Mouse (Mus musculus): ENCODE data around the gene Csnk1d. TPM values are rescaled to one million over a fixed set of nuclear protein-coding genes. Genes with fewer than 3 reads are reported as not detected.

Gene Csnk1d
- polyA plus RNA-seq, 2 experiments: 17.1 to 27.0 TPM

DNA sequence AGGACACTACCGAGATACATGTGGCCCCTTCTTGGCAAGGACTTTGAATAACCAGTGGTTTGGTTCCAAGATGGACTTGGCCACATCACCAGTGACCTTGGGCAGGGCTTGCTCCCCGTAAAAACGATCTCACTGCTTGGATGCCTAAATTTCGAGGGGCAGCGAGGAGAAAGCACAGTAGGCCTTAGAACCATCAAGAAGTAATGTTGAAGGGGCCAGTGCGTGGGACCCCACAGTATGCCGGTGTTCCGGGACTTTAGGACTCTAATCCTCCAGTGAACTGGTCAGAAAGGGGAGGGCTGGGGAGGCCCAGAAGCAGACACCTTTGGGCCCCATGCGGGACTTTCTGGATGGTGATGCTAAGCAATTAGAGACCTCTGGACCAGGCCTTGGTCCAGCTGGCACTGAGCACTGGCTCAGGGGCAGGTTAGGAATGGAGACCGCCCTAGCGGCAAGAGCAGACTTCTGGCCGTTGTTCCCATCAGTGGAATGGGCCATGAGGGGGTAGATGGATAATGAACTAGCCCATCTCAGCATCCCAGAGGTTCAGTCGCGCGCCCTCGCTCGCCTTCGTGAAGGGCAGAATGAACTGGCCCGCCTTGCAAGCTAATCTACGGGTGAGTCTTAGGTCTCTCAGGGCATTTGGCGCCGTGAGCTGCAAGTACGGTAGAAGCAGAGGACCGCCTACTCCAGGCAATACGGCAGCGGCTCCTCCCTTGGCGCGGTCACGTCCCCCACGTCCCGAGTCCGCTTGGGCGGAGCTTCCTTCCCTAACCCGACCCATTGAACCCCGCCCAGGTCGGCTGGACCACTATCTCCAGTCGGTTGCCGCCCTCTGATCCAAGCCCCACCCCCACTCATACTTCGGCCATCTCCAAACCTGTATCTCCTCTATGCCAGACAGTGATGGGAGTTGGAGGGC, 40.6 kb downstream of the Csnk1d start:
- H3K4me1 ChIP-seq (replicated peaks; ENCODE audit: control insufficient read depth in 2 of 2, insufficient read depth in 2 of 2, low read length in 1 of 2): peaks cover 31 to 39% of the 10 kb centered on the region in 2 experiments
- no peaks in the 10 kb centered on the region for H3K9me3 ChIP-seq (ENCODE audit: control insufficient read depth, low read length)
- peak; percentile 53 for TF ChIP-seq CTCF (IDR thresholded peaks at IDR 0.05; ENCODE audit: low read depth)
- TF ChIP-seq EP300 (IDR thresholded peaks at IDR 0.05; ENCODE audit: low read depth): peak; percentile 79
- H3K27ac ChIP-seq: peak overlapping the region; percentile 91
- peak overlapping the region; percentile 67 to 71 for H3K4me3 ChIP-seq (ENCODE audit: insufficient read depth in 1 of 2, low read depth in 2 of 2, low read length in 2 of 2)
- WGBS (ENCODE audit: insufficient replicate concordance): 4% methylated on average over 39 of the region's 39 CpGs
- H3K4me2 ChIP-seq (ENCODE audit: low read depth): peak overlapping the region; percentile 83
- DNase-seq (ENCODE audit: low read depth in 3 of 3, low spot score in 3 of 3) (peak; percentile 97 to 98 (median 97)), ATAC-seq (ENCODE audit: insufficient read depth) (peak; percentile 86)
- H3K36me3 ChIP-seq (replicated peaks; ENCODE audit: control insufficient read depth, insufficient read depth, low read depth): no peaks in the 10 kb centered on the region
- no peaks in the 10 kb centered on the region; the same call in none of the 2 replicates for H3K27me3 ChIP-seq (ENCODE audit: control insufficient read depth, insufficient read depth, low read length)
- H3K9ac ChIP-seq (replicated peaks): peak overlapping the region; percentile 83

- no peak for TF ChIP-seq CTCF (IDR thresholded peaks at IDR 0.05; ENCODE audit: low read depth)
- TF ChIP-seq EP300 (IDR thresholded peaks at IDR 0.05; ENCODE audit: low read depth): no peak
- Histone ChIP-seq H3K27ac (peak overlapping the region; percentile 82), H3K27me3 (ENCODE audit: control insufficient read depth, insufficient read depth, low read length) (no peaks in the 10 kb centered on the region; the same call in none of the 2 replicates), H3K36me3 (replicated peaks; ENCODE audit: control insufficient read depth, insufficient read depth, low read depth) (no peaks in the 10 kb centered on the region), H3K4me3 (ENCODE audit: insufficient read depth in 1 of 2, low read depth in 2 of 2, low read length in 2 of 2) (peak overlapping the region; percentile 60 to 67), H3K9ac (replicated peaks) (peak overlapping the region; percentile 83), H3K4me1 (replicated peaks; ENCODE audit: control insufficient read depth in 2 of 2, insufficient read depth in 2 of 2, low read length in 1 of 2) (peaks cover 31 to 39% of the 10 kb centered on the region in 2 experiments), H3K4me2 (ENCODE audit: low read depth) (peak overlapping the region; percentile 83), H3K9me3 (ENCODE audit: control insufficient read depth, low read length) (no peaks in the 10 kb centered on the region)
- DNase-seq (ENCODE audit: low read depth in 3 of 3, low spot score in 3 of 3) (no peak), ATAC-seq (ENCODE audit: insufficient read depth) (no peak)
- 34% methylated on average over 10 of the region's 10 CpGs for WGBS (ENCODE audit: insufficient replicate concordance)
Measured at GRCm38 (mm10) chr11:120949863-120950262, 41.3 kb downstream of the Csnk1d start.

DNA sequence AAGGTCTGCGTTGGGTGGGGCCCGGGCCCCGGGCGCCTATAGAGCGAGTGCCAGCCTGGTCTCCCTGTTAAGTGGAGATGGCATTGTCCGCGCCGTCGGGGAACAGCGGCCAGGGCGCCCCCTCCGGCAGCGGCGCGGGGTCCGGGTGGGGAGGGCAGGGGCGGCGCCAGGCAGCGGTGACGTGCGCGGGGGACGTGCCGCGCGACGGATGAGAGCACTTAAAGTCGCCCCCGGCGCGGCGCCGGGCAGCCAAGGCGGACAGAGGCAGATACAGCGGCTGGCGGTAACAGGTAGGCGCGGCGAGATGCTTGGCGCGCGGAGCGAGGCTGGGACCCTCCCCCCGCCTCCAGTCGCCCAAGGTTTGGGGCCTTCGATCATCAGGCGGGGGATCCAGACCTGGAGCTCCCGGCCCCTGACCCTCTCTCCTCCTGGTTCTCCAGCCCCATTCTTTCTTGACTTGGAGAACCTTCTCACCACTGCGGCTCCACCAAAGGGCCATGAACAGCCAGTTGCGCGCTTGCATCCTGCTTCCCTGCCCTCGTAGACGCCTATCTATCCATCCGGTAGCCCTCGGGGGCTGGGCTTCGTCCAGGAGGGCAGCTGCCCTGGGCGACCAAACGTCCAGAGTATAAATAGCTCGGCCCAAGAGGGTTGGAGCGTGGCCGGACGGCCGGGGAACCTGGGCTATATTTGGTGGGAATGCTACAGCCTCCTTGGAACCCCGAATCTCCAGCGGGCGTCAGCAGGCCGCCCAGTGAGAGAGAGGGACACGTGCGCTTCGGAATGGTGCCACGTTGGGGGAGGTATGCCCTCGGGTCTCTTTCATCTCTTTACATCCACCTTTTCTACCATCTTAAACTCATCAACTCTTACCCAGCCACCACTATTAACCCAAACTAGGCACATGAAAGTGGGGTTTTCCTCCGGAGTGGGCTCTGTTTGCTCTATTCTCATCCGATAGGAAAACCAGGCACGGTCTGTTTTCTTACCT, 42.0 kb downstream of the Csnk1d start:
- WGBS (ENCODE audit: insufficient replicate concordance): 3% methylated on average over 69 of the region's 75 CpGs
- peaks cover 31 to 39% of the 10 kb centered on the region in 2 experiments for H3K4me1 ChIP-seq (replicated peaks; ENCODE audit: control insufficient read depth in 2 of 2, insufficient read depth in 2 of 2, low read length in 1 of 2)
- H3K27ac ChIP-seq: peak overlapping the region; percentile 82
- no peaks in the 10 kb centered on the region for H3K9me3 ChIP-seq (ENCODE audit: control insufficient read depth, low read length)
- H3K36me3 ChIP-seq (replicated peaks; ENCODE audit: control insufficient read depth, insufficient read depth, low read depth): no peaks in the 10 kb centered on the region
- no peaks in the 10 kb centered on the region; the same call in none of the 2 replicates for H3K27me3 ChIP-seq (ENCODE audit: control insufficient read depth, insufficient read depth, low read length)
- ATAC-seq (ENCODE audit: insufficient read depth) (0 out of 2 replicates have a peak, but pooled peaks have one; percentile 6), DNase-seq (ENCODE audit: low read depth in 3 of 3, low spot score in 3 of 3) (peak in 1 of 3 experiments; percentile 57)
- TF ChIP-seq EP300 (IDR thresholded peaks at IDR 0.05; ENCODE audit: low read depth) (no peak), CTCF (IDR thresholded peaks at IDR 0.05; ENCODE audit: low read depth) (peak; percentile 21; the same call in 1 of the 2 replicates)
- H3K9ac ChIP-seq (replicated peaks): peak overlapping the region; percentile 83
- H3K4me2 ChIP-seq (ENCODE audit: low read depth): peak overlapping the region; percentile 83
- peak overlapping the region; percentile 60 to 67 for H3K4me3 ChIP-seq (ENCODE audit: insufficient read depth in 1 of 2, low read depth in 2 of 2, low read length in 2 of 2)

DNA sequence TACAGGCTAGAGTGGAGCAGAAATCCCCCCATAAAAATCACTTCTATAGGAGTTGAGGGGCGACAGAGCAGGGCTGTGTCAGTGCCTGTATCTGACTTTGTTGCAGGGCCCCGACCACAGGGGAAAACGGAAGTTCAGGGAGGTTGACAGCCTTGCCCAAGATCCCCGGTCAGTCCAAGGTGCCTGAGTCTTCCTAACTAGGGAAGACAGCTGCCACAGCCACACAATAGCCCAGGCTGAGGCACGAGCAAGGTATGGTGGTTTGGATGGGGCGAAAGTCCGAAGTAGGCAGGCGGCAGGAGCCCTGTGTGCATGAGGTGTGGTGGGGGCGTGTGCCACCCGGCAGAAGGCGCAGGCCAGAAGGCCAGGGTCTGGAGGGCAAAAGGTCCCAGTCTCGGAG, 42.8 kb downstream of the Csnk1d start, which contains the start of gene Slc16a3:
Gene Slc16a3 (plus strand): TSS at position 153 of the 400 bp plus-strand sequence.
- H3K4me2 ChIP-seq (ENCODE audit: low read depth): peak within 1 kb of the TSS; percentile 83
- no peak for DNase-seq (ENCODE audit: low read depth in 3 of 3, low spot score in 3 of 3)
- peak within 1 kb of the TSS; percentile 83 for H3K9ac ChIP-seq (replicated peaks)
- peak within 1 kb of the TSS; percentile 60 to 67 for H3K4me3 ChIP-seq (ENCODE audit: insufficient read depth in 1 of 2, low read depth in 2 of 2, low read length in 2 of 2)
- no peak for TF ChIP-seq CTCF (IDR thresholded peaks at IDR 0.05; ENCODE audit: low read depth)
- no peak for TF ChIP-seq EP300 (IDR thresholded peaks at IDR 0.05; ENCODE audit: low read depth)
- H3K27ac ChIP-seq: peak within 1 kb of the TSS; percentile 82
- H3K9me3 ChIP-seq (ENCODE audit: control insufficient read depth, low read length): no peaks in the 10 kb centered on the region
- peaks cover 31 to 39% of the 10 kb centered on the region in 2 experiments for H3K4me1 ChIP-seq (replicated peaks; ENCODE audit: control insufficient read depth in 2 of 2, insufficient read depth in 2 of 2, low read length in 1 of 2)
- no peaks in the 10 kb centered on the region for H3K36me3 ChIP-seq (replicated peaks; ENCODE audit: control insufficient read depth, insufficient read depth, low read depth)
- 6% methylated on average over 12 of the region's 12 CpGs for WGBS (ENCODE audit: insufficient replicate concordance)
- H3K27me3 ChIP-seq (ENCODE audit: control insufficient read depth, insufficient read depth, low read length): no peaks in the 10 kb centered on the region; the same call in none of the 2 replicates
- ATAC-seq (ENCODE audit: insufficient read depth): no peak

Measured in liver, embryonic 14.5 days (tissue).